Mouse (Mus musculus) megakaryocyte progenitor cell, adult 5-6 weeks (primary cell): ENCODE measurements around the gene Irak2. TPM values are rescaled to one million over a fixed set of nuclear protein-coding genes. Genes with fewer than 3 reads are reported as not detected.

ENCODE experiments used
- ATAC-seq: replicated peaks from 2 replicates; pipeline ENCODE4 v1.8.0; 2016; ENCODE audit warnings: mild to moderate bottlenecking, moderate TSS enrichment, inconsistent platforms; ENCODE audit not compliant: poor library complexity
- total RNA-seq, 2 experiments: library from RNA; stranded (forward) in 1 of 2; stranded (reverse) in 1 of 2; fragments of 157-497, 149-512 nt in 1 of 2; fragments of 200-1000 nt in 1 of 2; gene quantifications; 2 replicates each; pipeline versions ENCODE4 v1.2.3 to v1.2.4; 2015 to 2017

Gene Irak2
- total RNA-seq (2015) (4.9 and 10.8 TPM in 2 replicates), total RNA-seq (2017) (20.9 and 30.4 TPM in 2 replicates)

- ATAC-seq: peak; percentile 97
Measured at GRCm38 (mm10) chr6:113638302-113639040, at the start of gene Irak2. Irak2 (plus strand) TSS chr6:113638467.

- ATAC-seq: no peak
Measured at GRCm38 (mm10) chr6:113592637-113593036, 45.6 kb upstream of the Irak2 start.

GRCm38 (mm10) chr6:113597945-113598344 lies 40.3 kb upstream of the Irak2 start:
- ATAC-seq: no peak

- no peak for ATAC-seq
Measured at GRCm38 (mm10) chr6:113599833-113600232, 38.4 kb upstream of the Irak2 start.

- ATAC-seq: no peak
Measured at GRCm38 (mm10) chr6:113600543-113601139, 37.6 kb upstream of the Irak2 start, which contains the start of gene Fancd2os. Fancd2os (minus strand) TSS chr6:113600715.

GRCm38 (mm10) chr6:113602821-113603220 lies 35.4 kb upstream of the Irak2 start:
- peak; percentile 42 for ATAC-seq

- ATAC-seq: no peak
Measured at GRCm38 (mm10) chr6:113603993-113604392, 34.3 kb upstream of the Irak2 start.

GRCm38 (mm10) chr6:113604432-113605223 lies 33.6 kb upstream of the Irak2 start, which contains the start of gene Brk1:
Brk1 (plus strand) TSS chr6:113604772.
- peak; percentile 74 for ATAC-seq

- 0 out of 2 replicates have a peak, but pooled peaks have one; percentile 1 for ATAC-seq
Measured at GRCm38 (mm10) chr6:113605224-113605545, 33.1 kb upstream of the Irak2 start.

GRCm38 (mm10) chr6:113608871-113609270 lies 29.4 kb upstream of the Irak2 start:
- no peak for ATAC-seq

- ATAC-seq: no peak
Measured at GRCm38 (mm10) chr6:113609293-113609692, 29.0 kb upstream of the Irak2 start.

- ATAC-seq: no peak
Measured at GRCm38 (mm10) chr6:113612258-113612969, 25.9 kb upstream of the Irak2 start.

- no peak for ATAC-seq
Measured at GRCm38 (mm10) chr6:113614152-113614551, 24.1 kb upstream of the Irak2 start.

GRCm38 (mm10) chr6:113614997-113615396 lies 23.3 kb upstream of the Irak2 start:
- no peak for ATAC-seq

GRCm38 (mm10) chr6:113615489-113615888 lies 22.8 kb upstream of the Irak2 start:
- ATAC-seq: no peak

GRCm38 (mm10) chr6:113623386-113623785 lies 14.9 kb upstream of the Irak2 start:
- ATAC-seq: no peak

- peak; percentile 77 for ATAC-seq
Measured at GRCm38 (mm10) chr6:113623941-113624751, 14.1 kb upstream of the Irak2 start, which contains the start of gene Vhl. Vhl (plus strand) TSS chr6:113623959.

- no peak for ATAC-seq
Measured at GRCm38 (mm10) chr6:113624989-113625770, 13.1 kb upstream of the Irak2 start.

GRCm38 (mm10) chr6:113630322-113630721 lies 7.9 kb upstream of the Irak2 start:
- ATAC-seq: peak; percentile 54
